In the genomic region with DNA sequence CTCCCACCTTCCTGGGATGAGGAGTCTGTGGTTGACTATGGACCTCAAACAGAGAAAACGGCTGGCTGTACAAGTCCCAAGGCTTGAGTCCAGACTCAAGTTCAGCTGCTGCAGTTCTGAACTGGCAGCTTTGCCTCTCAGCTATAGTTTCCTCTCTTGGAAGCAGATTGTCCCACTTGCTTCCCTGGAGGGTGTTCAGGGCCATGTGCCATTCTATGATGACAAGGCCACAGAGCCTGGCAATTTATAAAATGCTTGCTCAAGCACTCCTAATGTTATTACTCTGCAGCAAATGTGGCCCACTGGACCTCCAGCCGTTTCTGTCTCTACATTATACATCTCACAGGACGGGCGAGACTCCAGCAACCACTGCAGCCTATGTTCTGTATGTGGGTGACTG, we compare ENCODE assay signal across 16 mouse cellular contexts. TPM values are rescaled to one million over a fixed set of nuclear protein-coding genes. Genes with fewer than 3 reads are reported as not detected.
DNase-seq lines count a peak whose midpoint lies in the region; ATAC-seq lines count a peak whose summit lies in the region.
"Had no signal": no experiment of that assay in that cellular context is flagged by ENCODE, and none has a peak within 500 bp of the region (broad histone marks: within the 10 kb centered on the region; RNA-seq: fewer than 3 reads in every experiment).

No protein-coding gene starts in this region.

- H3K4me2 ChIP-seq in neural tube, embryonic 11.5 days (ENCODE audit: low read depth), result no peak overlapping the region
- H3K4me2 ChIP-seq: limb, embryonic 13.5 days; midbrain, embryonic 15.5 days had no signal

- 47% methylated on average over 4 of the region's 4 CpGs for WGBS in neural tube, embryonic 11.5 days

- intact Hi-C loops in gastrocnemius, postnatal 14 days (cut with DNase I; ENCODE audit: low total_unique reads), result no loop called here

- H3K27me3 ChIP-seq in neural tube, embryonic 11.5 days (ENCODE audit: control insufficient read depth, insufficient read depth, low read length), result no peaks in the 10 kb centered on the region
- H3K27me3 ChIP-seq: limb, embryonic 13.5 days; midbrain, embryonic 15.5 days; Patski had no signal

- H3K4me1 ChIP-seq in neural tube, embryonic 11.5 days (ENCODE audit: control insufficient read depth, insufficient read depth, low read length), result peaks cover 2% of the 10 kb centered on the region; the same call in 1 of the 2 replicates
- H3K4me1 ChIP-seq: limb, embryonic 13.5 days; midbrain, embryonic 15.5 days had no signal

- H3K27ac ChIP-seq in neural tube, embryonic 11.5 days (ENCODE audit: low read depth, low read length), result no peak overlapping the region
- H3K27ac ChIP-seq: heart, adult 2 months; limb, embryonic 13.5 days; midbrain, embryonic 15.5 days had no signal

- no peaks in the 10 kb centered on the region for H3K9me3 ChIP-seq in neural tube, embryonic 11.5 days (ENCODE audit: control insufficient read depth, low read length)
- H3K9me3 ChIP-seq: midbrain, embryonic 15.5 days had no signal

- peak; percentile 8 for DNase-seq in adrenal gland, postnatal 25 days
- DNase-seq in adrenal gland, postnatal 4 days (ENCODE audit: low spot score in 2 of 2), result no peak
- DNase-seq in gastrocnemius, postnatal 14 days, result peak; percentile 6
- no peak for DNase-seq in gastrocnemius, postnatal 10 days
- DNase-seq in neural tube, embryonic 11.5 days (ENCODE audit: low spot score), result peak; percentile 10
- DNase-seq in neural tube, embryonic 10.5 days (ENCODE audit: extremely low spot score, low spot score), result no peak
- DNase-seq in urinary bladder, postnatal 14 days (ENCODE audit: low spot score), result no peak
- no peak for DNase-seq in spleen, postnatal 10 days (ENCODE audit: low spot score in 2 of 2)
- DNase-seq: cerebellum, adult 9-10 months; heart, adult 2 months; lung, adult 2 months; right cerebral cortex, adult 18-20 months; thymus, postnatal 36 days had no signal

- no peak overlapping the region for H3K4me3 ChIP-seq in neural tube, embryonic 11.5 days (ENCODE audit: low read depth, low read length)
- H3K4me3 ChIP-seq: heart, adult 2 months; limb, embryonic 13.5 days; midbrain, embryonic 15.5 days had no signal

- no peak overlapping the region for H3K9ac ChIP-seq in neural tube, embryonic 11.5 days (ENCODE audit: low read length)
- H3K9ac ChIP-seq: limb, embryonic 13.5 days; midbrain, embryonic 15.5 days had no signal

- no peaks in the 10 kb centered on the region for H3K36me3 ChIP-seq in neural tube, embryonic 11.5 days (ENCODE audit: control insufficient read depth, insufficient read depth, low read length)
- H3K36me3 ChIP-seq: limb, embryonic 13.5 days; midbrain, embryonic 15.5 days had no signal

- no peak for ATAC-seq in neural tube, embryonic 11.5 days (ENCODE audit: insufficient read depth, low FRiP score, low TSS enrichment)
- ATAC-seq: midbrain, embryonic 15.5 days; Patski had no signal

RNA-seq across cellular contexts. Expression of a gene that starts 12.0 kb away (rescaled TPM):
- total RNA-seq in adrenal gland, postnatal 25 days (2021), result 5.2 and 8.0 TPM in 2 replicates
- total RNA-seq in adrenal gland, postnatal 4 days (2021), result 10 to 100 TPM; 29.5 to 42.3 TPM
- total RNA-seq in gastrocnemius, postnatal 14 days (2021), result 1 to 10 TPM; 3.4 to 5.5 TPM
- 1 to 10 TPM; 5.9 to 6.3 TPM for total RNA-seq in gastrocnemius, postnatal 10 days (2021)
- 2.7 and 4.8 TPM in 2 replicates for polyA plus RNA-seq in neural tube, embryonic 11.5 days (2014; fragmentation: Nextera tagmentation; extraction: Ambion mirVana)

Comparison
In these comparisons a context has a peak if more than half of its experiments do, and no peak if none do; other contexts are left out.
1. DNase-seq: peak in adrenal gland, postnatal 25 days (single experiment), gastrocnemius, postnatal 14 days (single experiment) and neural tube, embryonic 11.5 days (single experiment); none in adrenal gland, postnatal 4 days (0 of 2), gastrocnemius, postnatal 10 days (single experiment), neural tube, embryonic 10.5 days (single experiment), urinary bladder, postnatal 14 days (single experiment) and spleen, postnatal 10 days (0 of 2).